Mouse (Mus musculus): Measurements from ENCODE around the gene Ip6k1. TPM values are rescaled to one million over a fixed set of nuclear protein-coding genes. Genes with fewer than 3 reads are reported as not detected.
A peak's percentile ranks its signal among the peaks of the same experiment; 100 is the strongest.

The Ip6k1 gene
- polyA plus RNA-seq, 1 experiment from 2014 or later = 99.1 TPM

DNA sequence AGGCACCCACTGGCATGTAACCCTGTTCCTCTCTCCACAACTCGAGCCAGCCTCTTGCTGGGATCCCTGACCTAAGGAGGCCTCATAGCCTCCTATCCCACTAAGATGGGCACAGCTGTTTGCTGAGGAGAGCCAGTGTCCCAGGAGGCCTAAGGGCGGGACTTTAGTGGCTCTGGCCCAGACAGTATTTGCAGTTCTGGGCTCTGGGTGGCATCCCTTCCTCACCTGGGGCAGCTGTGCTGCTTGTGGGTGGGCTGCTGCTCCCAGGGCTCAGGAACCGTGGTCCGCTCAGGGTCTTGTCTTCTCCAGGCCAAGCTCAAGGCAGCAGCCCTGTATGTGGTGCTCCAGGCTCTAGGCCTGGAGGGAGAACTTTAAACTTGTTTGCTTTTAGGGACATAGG is 44.3 kb downstream of the Ip6k1 start:
- no peak overlapping the region for H3K4me2 ChIP-seq
- H3K27me3 ChIP-seq (replicated peaks) = no peaks in the 10 kb centered on the region
- H3K36me3 ChIP-seq = peaks cover 64% of the 10 kb centered on the region
- H3K27ac ChIP-seq (replicated peaks) = no peak overlapping the region
- H3K4me1 ChIP-seq = peaks cover 25% of the 10 kb centered on the region
- ATAC-seq (ENCODE audit: low FRiP score) = no peak
- H3K9ac ChIP-seq (replicated peaks) = no peak overlapping the region
- H3K4me3 ChIP-seq (replicated peaks) = no peak overlapping the region
- WGBS = 95% methylated on average over 4 of the region's 4 CpGs
- no peaks in the 10 kb centered on the region for H3K9me3 ChIP-seq (replicated peaks)

DNA sequence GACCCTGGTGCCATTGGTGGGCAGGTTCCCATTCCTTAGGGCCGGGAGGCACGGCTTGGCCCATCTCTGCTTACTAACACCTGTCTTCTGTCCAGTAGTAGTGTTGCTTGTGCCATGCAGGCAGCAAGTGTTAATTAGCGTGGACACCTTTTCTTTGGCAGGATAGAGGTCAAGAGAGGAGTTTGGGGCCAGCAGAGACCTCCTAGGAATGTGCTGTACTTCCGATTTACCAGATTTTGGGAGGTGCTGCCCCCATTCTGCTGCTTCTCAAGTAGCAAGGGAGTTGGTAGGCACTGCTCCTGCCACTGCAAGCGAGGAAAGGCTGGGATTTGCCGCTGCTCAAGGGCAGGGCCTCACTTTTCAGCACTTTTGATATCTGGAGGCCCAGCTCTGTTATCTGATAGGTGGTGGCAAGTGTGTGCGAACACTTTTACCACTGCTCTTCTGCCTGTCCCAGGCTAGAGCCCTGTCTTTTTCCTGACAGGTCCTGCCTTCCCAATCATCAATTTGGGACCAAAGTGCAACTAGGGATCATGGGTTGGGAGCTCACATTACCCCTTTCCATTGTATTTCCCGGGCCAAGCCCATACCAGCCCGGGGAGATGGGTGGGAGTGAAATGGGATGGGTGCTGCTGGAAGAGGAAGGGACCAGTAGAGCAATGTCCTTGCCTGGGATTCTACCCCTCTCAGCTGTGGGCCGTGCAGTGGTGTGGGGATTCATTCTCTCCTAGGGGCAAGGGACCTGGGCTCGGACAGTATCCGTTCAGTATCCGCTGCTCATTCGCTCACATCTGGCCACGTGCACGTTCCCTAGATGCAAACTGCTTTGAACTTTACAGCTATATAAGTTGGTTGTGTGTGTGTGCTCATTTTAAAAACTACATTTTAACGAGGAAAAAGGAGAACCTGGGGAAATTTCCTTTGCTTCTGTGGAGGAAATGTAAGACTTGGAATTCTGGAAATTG is 45.6 kb downstream of the Ip6k1 start:
- no peaks in the 10 kb centered on the region for H3K9me3 ChIP-seq (replicated peaks)
- peak overlapping the region; percentile 80 for H3K27ac ChIP-seq (replicated peaks)
- peaks cover 53% of the 10 kb centered on the region for H3K36me3 ChIP-seq
- H3K4me1 ChIP-seq = peaks cover 34% of the 10 kb centered on the region
- no peak for ATAC-seq (ENCODE audit: low FRiP score)
- H3K27me3 ChIP-seq (replicated peaks) = no peaks in the 10 kb centered on the region
- H3K4me3 ChIP-seq (replicated peaks) = peak overlapping the region; percentile 76
- peak overlapping the region; percentile 49 for H3K9ac ChIP-seq (replicated peaks)
- 50% methylated on average over 17 of the region's 17 CpGs for WGBS
- peak overlapping the region; percentile 96 for H3K4me2 ChIP-seq

DNA sequence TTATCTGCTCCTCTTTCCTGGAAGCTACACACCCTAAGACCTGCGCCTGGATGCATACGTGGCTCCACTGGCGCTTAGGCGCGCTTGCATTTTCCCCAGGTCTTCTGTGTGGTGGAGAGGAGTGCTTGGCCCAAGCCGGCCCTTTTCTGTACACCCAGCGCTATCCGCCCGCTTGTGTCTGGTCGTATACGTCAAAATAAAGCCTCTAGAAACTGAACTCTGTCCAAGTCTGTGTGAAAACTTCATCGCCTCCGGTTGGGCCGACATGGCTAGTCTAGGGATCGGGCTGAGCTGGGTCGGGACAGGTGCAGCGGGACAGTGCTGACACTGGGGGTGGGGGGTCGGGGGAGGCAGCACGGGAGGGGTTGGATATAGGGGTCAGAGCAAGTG is 46.3 kb downstream of the Ip6k1 start:
- Histone ChIP-seq H3K27me3 (replicated peaks) (no peaks in the 10 kb centered on the region), H3K4me3 (replicated peaks) (peak overlapping the region; percentile 76), H3K9ac (replicated peaks) (peak overlapping the region; percentile 49), H3K27ac (replicated peaks) (peak overlapping the region; percentile 80), H3K9me3 (replicated peaks) (no peaks in the 10 kb centered on the region), H3K4me2 (peak overlapping the region; percentile 96), H3K36me3 (peaks cover 48% of the 10 kb centered on the region), H3K4me1 (peaks cover 40% of the 10 kb centered on the region)
- WGBS = under 1% methylated on average over 19 of the region's 19 CpGs
- peak; percentile 29 for ATAC-seq (ENCODE audit: low FRiP score)

DNA sequence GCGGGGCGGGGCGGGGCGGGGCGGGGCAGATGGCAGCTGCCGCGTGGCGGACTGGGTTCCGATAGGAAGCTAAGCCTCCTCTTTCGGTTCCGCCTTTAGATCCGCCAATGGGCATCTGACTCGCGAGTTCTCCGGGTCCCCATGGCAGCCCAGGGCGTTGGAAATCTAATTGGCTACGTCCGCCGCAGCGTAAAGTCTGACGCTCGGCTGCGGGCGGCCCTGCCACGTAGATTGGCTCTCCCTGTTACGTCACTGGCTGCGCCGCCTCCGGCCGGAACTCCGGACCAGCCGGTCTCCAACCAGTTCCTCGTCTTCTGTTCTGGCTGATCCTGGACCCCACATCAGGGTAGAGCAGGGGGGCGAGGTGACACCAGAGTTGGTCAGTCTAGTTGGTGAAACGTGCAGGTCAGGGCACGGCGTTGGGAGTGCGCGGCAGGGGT is 46.7 kb downstream of the Ip6k1 start, which contains the start of gene Gmppb:
Gmppb (plus strand) TSS at position 227 of the 440 bp plus-strand sequence.
- H3K27me3 ChIP-seq (replicated peaks) = no peaks in the 10 kb centered on the region
- peak within 1 kb of the TSS; percentile 76 for H3K4me3 ChIP-seq (replicated peaks)
- peak within 1 kb of the TSS; percentile 96 for H3K4me2 ChIP-seq
- peak within 1 kb of the TSS; percentile 69 for H3K9ac ChIP-seq (replicated peaks)
- peak within 1 kb of the TSS; percentile 80 for H3K27ac ChIP-seq (replicated peaks)
- under 1% methylated on average over 37 of the region's 39 CpGs for WGBS
- H3K36me3 ChIP-seq = peaks cover 52% of the 10 kb centered on the region
- H3K9me3 ChIP-seq (replicated peaks) = no peaks in the 10 kb centered on the region
- H3K4me1 ChIP-seq = peaks cover 40% of the 10 kb centered on the region
- peak; percentile 94 for ATAC-seq (ENCODE audit: low FRiP score)

DNA sequence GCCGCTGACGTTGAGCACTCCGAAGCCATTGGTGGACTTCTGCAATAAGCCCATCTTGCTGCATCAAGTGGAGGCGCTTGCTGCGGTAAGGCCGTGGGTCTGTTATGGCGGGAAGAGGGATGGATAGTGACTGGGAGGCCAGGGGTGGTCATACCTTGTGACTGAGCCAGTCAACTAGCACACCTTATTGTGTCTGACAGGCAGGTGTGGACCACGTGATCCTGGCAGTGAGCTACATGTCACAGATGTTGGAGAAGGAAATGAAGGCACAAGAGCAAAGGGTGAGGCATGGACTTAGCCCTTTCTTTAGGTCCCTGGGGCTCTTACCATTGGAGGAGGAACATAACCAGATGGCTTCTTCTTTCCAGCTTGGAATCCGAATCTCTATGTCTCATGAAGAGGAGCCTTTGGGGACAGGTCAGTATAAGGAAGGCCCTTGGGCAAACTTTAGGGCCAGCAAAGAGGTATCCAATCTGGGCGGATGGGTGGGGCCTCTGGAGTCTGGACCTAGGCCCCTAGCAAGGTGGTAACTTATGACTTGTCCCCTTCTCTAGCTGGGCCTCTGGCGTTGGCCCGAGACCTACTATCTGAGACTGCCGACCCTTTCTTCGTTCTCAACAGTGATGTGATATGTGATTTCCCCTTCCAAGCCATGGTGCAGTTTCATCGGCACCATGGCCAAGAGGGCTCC is 47.4 kb downstream of the Ip6k1 start:
- Histone ChIP-seq H3K36me3 (peaks cover 56% of the 10 kb centered on the region), H3K4me1 (peaks cover 40% of the 10 kb centered on the region)
- ATAC-seq (ENCODE audit: low FRiP score) = peak; percentile 7

DNA sequence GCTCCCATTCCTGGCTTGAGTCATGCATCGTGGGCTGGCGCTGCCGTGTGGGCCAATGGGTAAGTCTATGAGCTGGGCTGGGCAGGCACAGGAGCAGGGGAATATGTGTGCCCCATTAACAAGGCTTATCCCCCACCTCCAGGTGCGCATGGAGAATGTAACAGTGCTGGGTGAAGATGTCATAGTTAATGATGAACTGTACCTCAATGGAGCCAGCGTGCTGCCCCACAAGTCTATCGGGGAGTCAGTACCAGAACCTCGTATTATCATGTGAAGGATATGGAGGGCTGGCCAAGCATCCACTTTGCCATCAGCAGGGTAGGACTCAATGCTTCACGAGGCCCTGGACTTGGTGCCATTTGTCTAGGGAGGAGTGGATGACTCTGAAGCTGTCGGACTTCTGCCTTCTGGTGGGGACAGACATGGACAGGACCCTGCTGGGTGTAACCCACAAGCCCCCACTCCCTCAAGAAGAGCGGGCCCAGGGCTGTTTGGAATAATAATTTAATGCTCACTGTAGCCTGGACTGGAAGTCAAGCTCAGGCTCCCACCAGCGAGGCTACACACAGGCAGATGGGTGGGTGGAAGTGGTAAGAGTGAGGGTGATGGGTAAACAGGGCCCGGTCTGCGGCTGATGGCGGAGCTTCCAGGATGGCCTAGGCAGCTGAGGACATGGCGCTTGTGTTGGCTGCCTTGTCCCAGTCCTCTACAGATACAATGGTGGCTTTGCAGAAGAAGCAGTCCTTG is 49.1 kb downstream of the Ip6k1 start:
- H3K9ac ChIP-seq (replicated peaks) = no peak overlapping the region
- H3K9me3 ChIP-seq (replicated peaks) = no peaks in the 10 kb centered on the region
- no peak overlapping the region for H3K27ac ChIP-seq (replicated peaks)
- H3K4me2 ChIP-seq = no peak overlapping the region
- no peak for ATAC-seq (ENCODE audit: low FRiP score)
- H3K36me3 ChIP-seq = peaks cover 55% of the 10 kb centered on the region
- WGBS = 96% methylated on average over 15 of the region's 15 CpGs
- H3K4me1 ChIP-seq = peaks cover 40% of the 10 kb centered on the region
- H3K27me3 ChIP-seq (replicated peaks) = no peaks in the 10 kb centered on the region
- no peak overlapping the region for H3K4me3 ChIP-seq (replicated peaks)

More for the DNA sequence above, 47.4 kb downstream of the Ip6k1 start:
- peak overlapping the region; percentile 96 for H3K4me2 ChIP-seq
- no peaks in the 10 kb centered on the region for H3K9me3 ChIP-seq (replicated peaks)
- H3K4me3 ChIP-seq (replicated peaks) = peak overlapping the region; percentile 76
- H3K27ac ChIP-seq (replicated peaks) = peak overlapping the region; percentile 80
- 40% methylated on average over 15 of the region's 15 CpGs for WGBS
- H3K9ac ChIP-seq (replicated peaks) = peak overlapping the region; percentile 69
- no peaks in the 10 kb centered on the region for H3K27me3 ChIP-seq (replicated peaks)

DNA sequence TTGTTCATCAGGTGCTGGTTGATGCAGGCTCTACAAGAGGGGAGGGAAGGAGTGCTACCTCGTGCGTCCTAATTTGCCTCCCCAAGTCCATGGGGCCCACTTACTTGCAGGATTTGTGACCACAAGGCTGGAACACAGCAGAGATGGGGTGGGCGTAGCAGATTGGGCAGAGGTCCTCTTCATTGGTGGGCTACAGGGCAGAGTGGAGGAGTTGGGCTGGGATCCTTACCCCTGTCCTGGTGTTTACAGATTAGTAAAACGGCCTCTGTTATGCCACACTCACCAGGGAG is 49.6 kb downstream of the Ip6k1 start:
- H3K27me3 ChIP-seq (replicated peaks) = no peaks in the 10 kb centered on the region
- H3K36me3 ChIP-seq = peaks cover 55% of the 10 kb centered on the region
- ATAC-seq (ENCODE audit: low FRiP score) = no peak
- H3K27ac ChIP-seq (replicated peaks) = no peak overlapping the region
- H3K9me3 ChIP-seq (replicated peaks) = no peaks in the 10 kb centered on the region
- H3K9ac ChIP-seq (replicated peaks) = no peak overlapping the region
- no peak overlapping the region for H3K4me2 ChIP-seq
- peaks cover 40% of the 10 kb centered on the region for H3K4me1 ChIP-seq
- 88% methylated on average over 4 of the region's 4 CpGs for WGBS
- H3K4me3 ChIP-seq (replicated peaks) = no peak overlapping the region

DNA sequence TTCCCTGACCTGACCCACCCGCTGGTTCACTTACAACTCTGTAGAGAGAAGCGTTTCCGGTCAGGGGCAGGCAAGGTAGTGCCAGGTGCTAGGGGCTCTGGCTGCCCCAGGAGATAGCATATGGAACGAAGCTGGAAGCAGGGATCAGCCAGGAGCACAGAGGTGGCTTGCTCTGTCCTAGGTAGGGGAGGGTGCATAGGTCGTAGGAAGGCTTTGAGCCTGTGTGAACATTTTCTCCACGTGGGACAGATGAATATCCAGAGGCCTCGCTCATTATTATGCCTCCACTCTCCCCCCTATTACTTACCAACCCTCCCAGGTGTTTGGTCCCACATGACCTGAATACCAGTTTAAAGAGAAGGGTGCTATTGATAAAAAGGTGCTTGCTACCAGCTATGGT is 50.1 kb downstream of the Ip6k1 start:
- WGBS = 72% methylated on average over 7 of the region's 7 CpGs
- H3K27ac ChIP-seq (replicated peaks) = 0 out of 2 replicates have a peak overlapping the region, but pooled peaks have one; percentile 8
- peaks cover 55% of the 10 kb centered on the region for H3K36me3 ChIP-seq

DNA sequence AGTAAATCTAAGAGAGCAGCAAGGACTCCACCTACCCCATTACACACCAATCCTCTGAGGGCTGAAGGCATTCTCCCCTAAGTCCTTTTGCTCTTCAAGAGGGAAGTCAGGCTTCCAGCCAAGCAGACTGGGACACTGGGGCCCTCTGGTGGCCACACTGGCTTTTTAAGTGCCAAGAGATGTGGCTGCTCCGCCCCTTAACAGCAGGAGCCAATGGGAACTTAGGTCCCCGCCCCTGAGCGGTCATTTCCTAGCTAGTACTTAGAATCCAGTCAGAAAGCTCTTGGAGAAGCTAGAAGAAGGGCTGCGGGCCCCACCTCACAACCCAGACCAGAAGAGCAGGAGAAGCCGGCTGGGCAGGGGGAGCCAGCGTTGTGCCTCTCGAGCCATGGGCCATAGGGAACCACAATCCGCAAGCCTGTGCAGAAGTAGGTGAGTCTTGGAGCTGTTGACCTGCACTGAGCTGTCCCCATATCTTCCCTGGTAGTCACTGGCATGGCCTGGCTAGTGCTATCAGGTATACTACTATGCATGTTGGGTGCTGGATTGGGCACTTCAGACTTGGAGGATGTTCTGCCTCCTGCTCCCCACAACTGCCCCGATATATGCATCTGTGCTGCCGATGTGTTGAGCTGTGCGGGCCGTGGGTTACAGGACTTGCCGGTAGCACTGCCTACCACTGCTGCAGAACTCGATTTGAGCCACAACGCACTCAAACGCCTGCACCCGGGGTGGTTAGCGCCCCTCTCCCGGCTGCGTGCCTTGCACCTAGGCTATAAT is 50.8 kb downstream of the Ip6k1 start, which contains the start of gene Amigo3:
Amigo3 (plus strand) TSS at position 275 of the 780 bp plus-strand sequence.
- H3K27me3 ChIP-seq (replicated peaks) = no peaks in the 10 kb centered on the region
- no peaks in the 10 kb centered on the region for H3K9me3 ChIP-seq (replicated peaks)
- peak within 1 kb of the TSS; percentile 47 for H3K4me2 ChIP-seq
- 53% methylated on average over 20 of the region's 20 CpGs for WGBS
- H3K27ac ChIP-seq (replicated peaks) = 0 out of 2 replicates have a peak within 1 kb of the TSS, but pooled peaks have one; percentile 8
- 0 out of 2 replicates have a peak, but pooled peaks have one; percentile 7 for ATAC-seq (ENCODE audit: low FRiP score)
- H3K4me1 ChIP-seq = peaks cover 36% of the 10 kb centered on the region
- peaks cover 61% of the 10 kb centered on the region for H3K36me3 ChIP-seq
- 0 out of 2 replicates have a peak within 1 kb of the TSS, but pooled peaks have one; percentile 10 for H3K4me3 ChIP-seq (replicated peaks)
- 0 out of 2 replicates have a peak within 1 kb of the TSS, but pooled peaks have one; percentile 14 for H3K9ac ChIP-seq (replicated peaks)

More for the DNA sequence above, 50.1 kb downstream of the Ip6k1 start:
- Histone ChIP-seq H3K4me2 (no peak overlapping the region), H3K27me3 (replicated peaks) (no peaks in the 10 kb centered on the region), H3K9me3 (replicated peaks) (no peaks in the 10 kb centered on the region), H3K9ac (replicated peaks) (no peak overlapping the region), H3K4me1 (peaks cover 40% of the 10 kb centered on the region), H3K4me3 (replicated peaks) (no peak overlapping the region)
- ATAC-seq (ENCODE audit: low FRiP score) = no peak

DNA sequence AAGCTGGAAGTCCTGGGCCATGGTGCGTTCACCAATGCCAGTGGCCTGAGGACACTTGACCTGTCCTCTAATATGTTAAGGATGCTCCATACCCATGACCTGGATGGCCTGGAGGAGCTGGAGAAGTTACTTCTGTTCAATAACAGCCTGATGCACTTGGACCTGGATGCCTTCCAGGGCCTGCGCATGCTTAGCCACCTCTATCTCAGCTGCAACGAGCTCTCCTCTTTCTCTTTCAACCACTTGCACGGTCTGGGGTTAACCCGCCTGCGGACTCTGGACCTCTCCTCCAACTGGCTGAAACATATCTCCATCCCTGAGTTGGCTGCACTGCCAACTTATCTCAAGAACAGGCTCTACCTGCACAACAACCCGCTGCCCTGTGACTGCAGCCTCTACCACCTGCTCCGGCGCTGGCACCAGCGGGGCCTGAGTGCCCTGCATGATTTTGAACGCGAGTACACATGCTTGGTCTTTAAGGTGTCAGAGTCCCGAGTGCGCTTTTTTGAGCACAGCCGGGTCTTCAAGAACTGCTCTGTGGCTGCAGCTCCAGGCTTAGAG is 51.4 kb downstream of the Ip6k1 start:
- Histone ChIP-seq H3K4me3 (replicated peaks) (no peak overlapping the region), H3K27me3 (replicated peaks) (no peaks in the 10 kb centered on the region), H3K9me3 (replicated peaks) (no peaks in the 10 kb centered on the region), H3K4me1 (peaks cover 30% of the 10 kb centered on the region), H3K9ac (replicated peaks) (no peak overlapping the region), H3K27ac (replicated peaks) (no peak overlapping the region), H3K4me2 (no peak overlapping the region), H3K36me3 (peaks cover 68% of the 10 kb centered on the region)
- no peak for ATAC-seq (ENCODE audit: low FRiP score)
- WGBS = 94% methylated on average over 15 of the region's 15 CpGs

Measured in neural tube, embryonic 15.5 days (tissue).